Mouse (Mus musculus) CH12.LX (cell line): ENCODE results near the gene Hipk2. TPM values are rescaled to one million over a fixed set of nuclear protein-coding genes. Genes with fewer than 3 reads are reported as not detected.

ENCODE experiments used
- DNase-seq: peaks from one replicate; pipeline ENCODE4 v3.0.0-alpha.2; 2013; ENCODE audit errors: extremely low read depth
- H3K27ac ChIP-seq: 2 replicates; pipeline ENCODE4 v1.5.1; 2012; ENCODE audit warnings: low read depth, mild to moderate bottlenecking, control low read depth, moderate library complexity; ENCODE audit not compliant: insufficient read depth
- H3K27me3 ChIP-seq: replicated peaks from 2 replicates; pipeline ENCODE3; 2012; ENCODE audit warnings: inconsistent platforms
- H3K36me3 ChIP-seq, 2 experiments: replicated peaks in 1 of 2; 2 replicates each; pipeline versions ENCODE3 to v1.6.1; 2012; ENCODE audit warnings: inconsistent platforms in 1 of 2, low read length in 1 of 2, mild to moderate bottlenecking in 1 of 2, mixed read lengths in 1 of 2, moderate library complexity in 1 of 2; ENCODE audit not compliant: control insufficient read depth in 1 of 2, insufficient read depth in 1 of 2
- H3K4me1 ChIP-seq, 2 experiments: 2 replicates each; pipeline ENCODE4 v1.6.1; 2012; ENCODE audit warnings: inconsistent platforms in 1 of 2, moderate library complexity in 1 of 2; ENCODE audit not compliant: insufficient read depth in 2 of 2, control insufficient read depth in 1 of 2
- H3K4me2 ChIP-seq: 2 replicates; pipeline ENCODE4 v1.6.1; 2012; ENCODE audit warnings: low read depth, mild to moderate bottlenecking, control low read depth; ENCODE audit not compliant: poor library complexity, insufficient read depth, severe bottlenecking
- H3K4me3 ChIP-seq, 3 experiments: fragments of 150-350 bp in 1 of 3; sonication (generic) in 1 of 3; replicated peaks in 1 of 3; 2 replicates each; pipeline versions ENCODE3 to v1.5.1; 2011 to 2012; ENCODE audit warnings: low read depth in 2 of 3, low read length in 2 of 3, mild to moderate bottlenecking in 2 of 3, moderate library complexity in 2 of 3, control low read depth in 1 of 3, improper control_type of control experiment in 1 of 3, inconsistent platforms in 1 of 3, mixed read lengths in 1 of 3; ENCODE audit not compliant: poor library complexity in 1 of 3
- H3K79me2 ChIP-seq: replicated peaks from 2 replicates; pipeline ENCODE4 v1.6.1; 2012; ENCODE audit warnings: mild to moderate bottlenecking, moderate library complexity; ENCODE audit not compliant: control insufficient read depth, poor library complexity, insufficient read depth, severe bottlenecking; ENCODE audit errors: extremely low read depth
- H3K9ac ChIP-seq: 2 replicates; pipeline ENCODE4 v1.6.1; 2012; ENCODE audit warnings: low read depth, mild to moderate bottlenecking, control low read depth, moderate library complexity; ENCODE audit not compliant: insufficient read depth
- H3K9me3 ChIP-seq: replicated peaks from 2 replicates; pipeline ENCODE3; 2012; ENCODE audit warnings: low read length, inconsistent platforms, mixed read lengths
- CHD1 ChIP-seq: IDR thresholded peaks from 2 replicates; pipeline ENCODE4 v1.6.1; 2012; ENCODE audit warnings: low read depth, low read length, improper control_type of control experiment, inconsistent platforms
- CHD2 ChIP-seq: IDR thresholded peaks from 2 replicates; pipeline ENCODE4 v1.6.1; 2011; ENCODE audit warnings: low read length, improper control_type of control experiment
- E2F4 ChIP-seq: IDR thresholded peaks from 2 replicates; pipeline ENCODE4 v1.6.1; 2011; ENCODE audit warnings: low read depth, low read length, improper control_type of control experiment; ENCODE audit not compliant: insufficient replicate concordance
- EP300 ChIP-seq: IDR thresholded peaks from 2 replicates; pipeline ENCODE4 v1.6.1; 2011; ENCODE audit warnings: low read length, improper control_type of control experiment
- IRF4 ChIP-seq: IDR thresholded peaks from 2 replicates; pipeline ENCODE4 v1.6.1; 2014; ENCODE audit warnings: low read depth, mild to moderate bottlenecking, inconsistent platforms, low read length, improper control_type of control experiment
- JUN ChIP-seq: IDR thresholded peaks from 2 replicates; pipeline ENCODE4 v1.6.1; 2011; ENCODE audit warnings: low read depth, mild to moderate bottlenecking, low read length, improper control_type of control experiment, moderate library complexity; ENCODE audit not compliant: insufficient read depth
- JUND ChIP-seq: conservative IDR thresholded peaks from 2 replicates; pipeline ENCODE4 v1.6.1; 2011; ENCODE audit warnings: low read depth, low read length, improper control_type of control experiment
- MAFK ChIP-seq: IDR thresholded peaks from 2 replicates; pipeline ENCODE4 v1.6.1; 2011; ENCODE audit warnings: low read length, improper control_type of control experiment; ENCODE audit not compliant: insufficient replicate concordance
- MAZ ChIP-seq: IDR thresholded peaks from 2 replicates; pipeline ENCODE4 v1.6.1; 2012; ENCODE audit warnings: low read depth, mild to moderate bottlenecking, inconsistent platforms, low read length, improper control_type of control experiment, moderate library complexity
- MEF2A ChIP-seq: IDR thresholded peaks from 2 replicates; pipeline ENCODE4 v1.6.1; 2014; ENCODE audit warnings: low read depth, mild to moderate bottlenecking, inconsistent platforms, low read length, improper control_type of control experiment, borderline replicate concordance
- MXI1 ChIP-seq: IDR thresholded peaks from 2 replicates; pipeline ENCODE4 v1.6.1; 2011; ENCODE audit warnings: mild to moderate bottlenecking, low read depth, low read length, improper control_type of control experiment
- MYC ChIP-seq: IDR thresholded peaks from 2 replicates; pipeline ENCODE4 v1.6.1; 2011; ENCODE audit warnings: low read depth, mild to moderate bottlenecking, improper control_type of control experiment, low read length
- NRF1 ChIP-seq: IDR thresholded peaks from 2 replicates; pipeline ENCODE4 v1.6.1; 2014; ENCODE audit warnings: low read depth, mild to moderate bottlenecking, inconsistent platforms, low read length, improper control_type of control experiment, moderate library complexity
- PAX5 ChIP-seq: IDR thresholded peaks from 2 replicates; pipeline ENCODE4 v1.6.1; 2012; ENCODE audit warnings: low read length, inconsistent platforms, mixed read lengths
- RCOR1 ChIP-seq: conservative IDR thresholded peaks from 2 replicates; pipeline ENCODE4 v1.6.1; 2012; ENCODE audit warnings: low read depth, mild to moderate bottlenecking, inconsistent platforms, low read length, improper control_type of control experiment
- SIN3A ChIP-seq: IDR thresholded peaks from 2 replicates; pipeline ENCODE4 v1.6.1; 2012; ENCODE audit warnings: low read length, improper control_type of control experiment, inconsistent platforms
- TCF12 ChIP-seq: IDR thresholded peaks from 2 replicates; pipeline ENCODE4 v1.6.1; 2014; ENCODE audit warnings: low read depth, mild to moderate bottlenecking, inconsistent platforms, low read length, improper control_type of control experiment
- UBTF ChIP-seq: IDR thresholded peaks from 2 replicates; pipeline ENCODE4 v1.6.1; 2012; ENCODE audit warnings: low read depth, mild to moderate bottlenecking, inconsistent platforms, low read length, improper control_type of control experiment, moderate library complexity
- USF1 ChIP-seq: IDR thresholded peaks from 2 replicates; pipeline ENCODE4 v1.6.1; 2014; ENCODE audit warnings: low read depth, mild to moderate bottlenecking, inconsistent platforms, low read length, improper control_type of control experiment
- USF2 ChIP-seq: conservative IDR thresholded peaks from 2 replicates; pipeline ENCODE4 v1.6.1; 2011; ENCODE audit warnings: low read depth, low read length, improper control_type of control experiment
- dilution Hi-C: fragments of 300-500 bp; cut with MboI; formaldehyde crosslinking; loops from 2 replicates; pipeline ENCODE4 v1.14.3; 2020; ENCODE audit warnings: low sequenced_read_pairs; ENCODE audit not compliant: extremely low pct_unique_long_range_greater_than_20kb, extremely low pct_ligation_motif_present
- in situ Hi-C: fragments of 300-500 bp; cut with MboI; formaldehyde crosslinking; loops from 3 replicates; pipeline ENCODE4 v1.14.3; 2019; ENCODE audit warnings: low sequenced_read_pairs, low pct_ligation_motif_present, low pct_unique_long_range_greater_than_20kb, mixed read lengths
- polyA plus RNA-seq: library from polyadenylated mRNA; unstranded; fragments of >175 nt; gene quantifications from 2 replicates; pipeline ENCODE4 v1.2.1, GENCODE M21; 2012; ENCODE audit warnings: low read depth; ENCODE audit not compliant: insufficient read length
- total RNA-seq, 2 experiments: library from RNA; depleted of rRNA; stranded (reverse); fragments of 300-350 nt in 1 of 2; fragments of >200 nt in 1 of 2; gene quantifications; 2 replicates each; pipeline ENCODE4 v1.2.3; 2012 to 2014

The Hipk2 gene
- total and polyA plus RNA-seq, 3 experiments: 1.6 to 5.3 (median 2.6) TPM

- peaks cover 0 to 1% of the 10 kb centered on the region in 2 experiments for H3K36me3 ChIP-seq
- H3K4me1 ChIP-seq: peaks cover 0 to 12% of the 10 kb centered on the region in 2 experiments; a peak in 1 of 4 replicates
- H3K4me2 ChIP-seq: no peak overlapping the region
- H3K27me3 ChIP-seq: no peaks in the 10 kb centered on the region
- dilution Hi-C loops (no loop called here), in situ Hi-C loops (no loop called here)
- H3K79me2 ChIP-seq: no peaks in the 10 kb centered on the region
- H3K9me3 ChIP-seq: no peaks in the 10 kb centered on the region
- no peak overlapping the region for H3K4me3 ChIP-seq
- no peak for DNase-seq
- no peak overlapping the region for H3K9ac ChIP-seq
- no peak for TF ChIP-seq USF2
- TF ChIP-seq NRF1: no peak
- no peak for TF ChIP-seq USF1
- no peak for TF ChIP-seq MXI1
- TF ChIP-seq MAZ: no peak
- TF ChIP-seq CHD2: no peak
- TF ChIP-seq, all 38 proteins: peak for 0
- no peak overlapping the region for H3K27ac ChIP-seq
Measured at GRCm38 (mm10) chr6:38809396-38810120, 66.4 kb downstream of the Hipk2 start.

- peaks cover 0 to 1% of the 10 kb centered on the region in 2 experiments for H3K36me3 ChIP-seq
- no peaks in the 10 kb centered on the region for H3K27me3 ChIP-seq
- DNase-seq: no peak
- H3K27ac ChIP-seq: no peak overlapping the region
- H3K9me3 ChIP-seq: no peaks in the 10 kb centered on the region
- H3K9ac ChIP-seq: no peak overlapping the region
- H3K79me2 ChIP-seq: no peaks in the 10 kb centered on the region
- in situ Hi-C loops: no loop called here
- H3K4me1 ChIP-seq: peaks cover 0 to 12% of the 10 kb centered on the region in 2 experiments; a peak in 1 of 4 replicates
- H3K4me2 ChIP-seq: no peak overlapping the region
- dilution Hi-C loops: no loop called here
- no peak overlapping the region for H3K4me3 ChIP-seq
- no peak for TF ChIP-seq MAFK
- TF ChIP-seq CHD2: no peak
- TF ChIP-seq RCOR1: no peak
- TF ChIP-seq MYC: no peak
- TF ChIP-seq, all 38 proteins: peak for 0
Measured at GRCm38 (mm10) chr6:38808317-38808716, 67.6 kb downstream of the Hipk2 start.

GRCm38 (mm10) chr6:38806963-38807445 lies 69.0 kb downstream of the Hipk2 start:
- no peak overlapping the region for H3K4me3 ChIP-seq
- H3K36me3 ChIP-seq: peaks cover 0 to 4% of the 10 kb centered on the region in 2 experiments
- H3K9me3 ChIP-seq: no peaks in the 10 kb centered on the region
- H3K79me2 ChIP-seq: no peaks in the 10 kb centered on the region
- H3K27me3 ChIP-seq: no peaks in the 10 kb centered on the region
- TF ChIP-seq MEF2A (no peak), CHD2 (no peak), EP300 (no peak), MAFK (no peak), JUN (no peak), E2F4 (no peak), PAX5 (no peak), MXI1 (no peak), UBTF (no peak), IRF4 (no peak), SIN3A (no peak), CHD1 (no peak), JUND (no peak), TCF12 (no peak)
- DNase-seq: no peak
- in situ Hi-C loops (no loop called here), dilution Hi-C loops (no loop called here)
- peaks cover 0 to 12% of the 10 kb centered on the region in 2 experiments; a peak in 1 of 4 replicates for H3K4me1 ChIP-seq
- no peak overlapping the region for H3K4me2 ChIP-seq
- no peak overlapping the region for H3K9ac ChIP-seq
- H3K27ac ChIP-seq: no peak overlapping the region
